Mouse (Mus musculus) spleen, postnatal 10 days (tissue): ENCODE data around the gene Tmem267.
A peak's percentile ranks its signal among the peaks of the same experiment; 100 is the strongest.

ENCODE experiments used
- DNase-seq, 2 experiments: peaks; one replicate each; pipeline ENCODE4 v3.0.0; 2021 to 2022; ENCODE audit warnings: low spot score in 2 of 2

The Tmem267 gene

GRCm38 (mm10) chr13:119618841-119619240 lies 131.0 kb downstream of the Tmem267 start:
- DNase-seq: no peak

- DNase-seq: no peak
Observed at GRCm38 (mm10) chr13:119619735-119620134, 131.9 kb downstream of the Tmem267 start.

GRCm38 (mm10) chr13:119623634-119624033 lies 135.8 kb downstream of the Tmem267 start, which contains the start of gene Ccl28:
TSS of gene Ccl28 (plus strand) at chr13:119623819.
- no peak for DNase-seq

- peak in 1 of 2 experiments; percentile 19 for DNase-seq
Observed at GRCm38 (mm10) chr13:119625952-119626351, 138.1 kb downstream of the Tmem267 start.

- DNase-seq: peak; percentile 46 to 83
Observed at GRCm38 (mm10) chr13:119631482-119632155, 143.8 kb downstream of the Tmem267 start.

- no peak for DNase-seq
Observed at GRCm38 (mm10) chr13:119632156-119632548, 144.3 kb downstream of the Tmem267 start.

- no peak for DNase-seq
Observed at GRCm38 (mm10) chr13:119635496-119635895, 147.7 kb downstream of the Tmem267 start.

GRCm38 (mm10) chr13:119637837-119638236 lies 150.0 kb downstream of the Tmem267 start:
- DNase-seq: no peak

GRCm38 (mm10) chr13:119638449-119638848 lies 150.6 kb downstream of the Tmem267 start:
- no peak for DNase-seq

GRCm38 (mm10) chr13:119639302-119639701 lies 151.5 kb downstream of the Tmem267 start:
- no peak for DNase-seq

GRCm38 (mm10) chr13:119640504-119640903 lies 152.7 kb downstream of the Tmem267 start:
- DNase-seq: peak in 1 of 2 experiments; percentile 23

GRCm38 (mm10) chr13:119641145-119641544 lies 153.3 kb downstream of the Tmem267 start:
- DNase-seq: no peak

GRCm38 (mm10) chr13:119644769-119645168 lies 156.9 kb downstream of the Tmem267 start:
- DNase-seq: no peak

- no peak for DNase-seq
Observed at GRCm38 (mm10) chr13:119646511-119646910, 158.7 kb downstream of the Tmem267 start.

GRCm38 (mm10) chr13:119648891-119649698 lies 161.3 kb downstream of the Tmem267 start:
- no peak for DNase-seq

- no peak for DNase-seq
Observed at GRCm38 (mm10) chr13:119649699-119650046, 161.8 kb downstream of the Tmem267 start.

GRCm38 (mm10) chr13:119654734-119655133 lies 166.9 kb downstream of the Tmem267 start:
- no peak for DNase-seq

GRCm38 (mm10) chr13:119656246-119656645 lies 168.4 kb downstream of the Tmem267 start:
- no peak for DNase-seq

- DNase-seq: no peak
Observed at GRCm38 (mm10) chr13:119656846-119657416, 169.1 kb downstream of the Tmem267 start.
